Mouse (Mus musculus) hindbrain, postnatal 0 days (tissue): ENCODE measurements around the gene Fgfr2. TPM values are rescaled to one million over a fixed set of nuclear protein-coding genes. Genes with fewer than 3 reads are reported as not detected.
A peak's percentile ranks its signal among the peaks of the same experiment; 100 is the strongest.

Experiments used
- ATAC-seq: fragments of 200-750 bp; cut with Nextera tagmentation; 2 replicates; pipeline ENCODE4 v1.8.0; 2017; ENCODE audit warnings: mild to moderate bottlenecking, moderate TSS enrichment, moderate library complexity
- DNase-seq: peaks from one replicate; pipeline ENCODE4 v3.0.0-alpha.2; 2015; ENCODE audit warnings: low spot score
- H3K27ac ChIP-seq: fragments of 300-500 bp; sonication (generic); 2 replicates; pipeline ENCODE4 v1.5.1; 2014; ENCODE audit warnings: mild to moderate bottlenecking
- H3K27me3 ChIP-seq: fragments of 300-500 bp; sonication (generic); 2 replicates; pipeline ENCODE4 v1.6.1; 2014; ENCODE audit warnings: low read length, mixed read lengths; ENCODE audit not compliant: insufficient read depth
- H3K36me3 ChIP-seq: fragments of 300-500 bp; sonication (generic); 2 replicates; pipeline ENCODE4 v1.6.1; 2014; ENCODE audit warnings: low read length, mixed read lengths; ENCODE audit not compliant: insufficient read depth
- H3K4me1 ChIP-seq: fragments of 300-500 bp; sonication (generic); 2 replicates; pipeline ENCODE4 v1.6.1; 2014; ENCODE audit warnings: antibody characterized with exemption, low read length, mixed read lengths; ENCODE audit not compliant: insufficient read depth
- H3K4me2 ChIP-seq: fragments of 300-500 bp; sonication (generic); 2 replicates; pipeline ENCODE4 v1.6.1; 2014; ENCODE audit warnings: low read depth, mild to moderate bottlenecking, low read length, moderate library complexity, mixed read lengths
- H3K4me3 ChIP-seq: fragments of 300-500 bp; sonication (generic); 2 replicates; pipeline ENCODE4 v1.5.1; 2014; ENCODE audit warnings: low read length
- H3K9ac ChIP-seq: fragments of 300-500 bp; sonication (generic); replicated peaks from 2 replicates; pipeline ENCODE4 v1.6.1; 2014; ENCODE audit warnings: mild to moderate bottlenecking, low read length, moderate library complexity, mixed read lengths
- H3K9me3 ChIP-seq: fragments of 300-500 bp; sonication (generic); 2 replicates; pipeline ENCODE4 v1.6.1; 2016; ENCODE audit warnings: low read length, mixed read lengths
- CTCF ChIP-seq: IDR thresholded peaks from 2 replicates; pipeline ENCODE4 v1.5.1; 2016; ENCODE audit warnings: antibody characterized with exemption, control low read depth, low read depth
- WGBS: fragments of 180-500 bp; shearing (Covaris S2); extraction: QIAGEN DNeasy Blood & Tissue Kit; methylation state at CpG from one replicate; pipeline ENCODE4 v1.1.7; 2014; 5-methylcytosine and 5-hydroxymethylcytosine counted together
- polyA plus RNA-seq: library from polyadenylated mRNA; unstranded; fragments of >200 nt; fragmentation: Nextera tagmentation; extraction: Ambion mirVana; gene quantifications from 2 replicates; pipeline ENCODE4 v1.2.1, GENCODE M21; 2015
- total RNA-seq: library from RNA; depleted of rRNA; stranded (reverse); fragments of >200 nt; gene quantifications from 2 replicates; pipeline ENCODE4 v1.2.3, GENCODE M21; 2014

The Fgfr2 gene
- total and polyA plus RNA-seq, 2 experiments from 2014 or later = 17.3 to 49.0 TPM

- WGBS = 85% methylated on average over 5 of the region's 5 CpGs
- no peaks in the 10 kb centered on the region for H3K36me3 ChIP-seq
Measured at GRCm38 (mm10) chr7:131004071-131004470, 2119.1 kb downstream of the Fgfr2 start.

GRCm38 (mm10) chr7:131001976-131002726 lies 2121.0 kb downstream of the Fgfr2 start:
- 89% methylated on average over 12 of the region's 12 CpGs for WGBS
- no peaks in the 10 kb centered on the region for H3K27me3 ChIP-seq
- no peak overlapping the region for H3K4me3 ChIP-seq

More at GRCm38 (mm10) chr7:131004071-131004470, 2119.1 kb downstream of the Fgfr2 start:
- Histone ChIP-seq H3K4me2 (no peak overlapping the region), H3K9me3 (peaks cover 12% of the 10 kb centered on the region; the same call in 1 of the 2 replicates), H3K4me3 (no peak overlapping the region), H3K9ac (no peak overlapping the region), H3K27ac (no peak overlapping the region), H3K27me3 (no peaks in the 10 kb centered on the region), H3K4me1 (no peaks in the 10 kb centered on the region)
- no peak for ATAC-seq
- no peak for TF ChIP-seq CTCF
- no peak for DNase-seq

DNA sequence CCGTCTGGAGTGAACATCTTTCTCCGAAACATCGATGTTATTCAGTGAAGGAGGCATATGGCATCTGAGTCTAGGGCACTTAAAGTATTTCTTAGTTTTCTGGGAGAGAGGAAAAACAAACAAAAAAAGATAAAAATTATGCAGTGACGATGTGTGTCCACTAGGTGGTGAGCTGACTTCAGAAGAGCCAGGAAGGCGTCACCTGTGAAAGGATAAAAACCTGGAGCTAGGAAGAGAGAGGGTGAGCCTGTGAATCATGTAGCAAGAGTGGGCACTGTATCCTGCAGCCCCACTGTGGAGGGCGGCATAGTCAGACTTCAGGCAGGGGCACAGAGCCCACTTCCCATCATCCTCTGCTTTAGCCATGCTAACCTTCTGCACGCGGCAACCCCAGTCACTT lies 2129.2 kb downstream of the Fgfr2 start:
- TF ChIP-seq CTCF = peak; percentile 79
- H3K27me3 ChIP-seq = no peaks in the 10 kb centered on the region
- no peak for ATAC-seq
- H3K4me2 ChIP-seq = no peak overlapping the region
- H3K9me3 ChIP-seq = 0 out of 2 replicates have a peak, but pooled peaks cover 3% of the 10 kb centered on the region
- H3K4me1 ChIP-seq = no peaks in the 10 kb centered on the region
- no peak overlapping the region for H3K27ac ChIP-seq
- no peaks in the 10 kb centered on the region for H3K36me3 ChIP-seq
- H3K4me3 ChIP-seq = no peak overlapping the region
- H3K9ac ChIP-seq = no peak overlapping the region
- 50% methylated on average over 8 of the region's 8 CpGs for WGBS
- DNase-seq = peak; percentile 67

More at GRCm38 (mm10) chr7:131001976-131002726, 2121.0 kb downstream of the Fgfr2 start:
- no peak overlapping the region for H3K9ac ChIP-seq
- no peaks in the 10 kb centered on the region for H3K4me1 ChIP-seq
- H3K9me3 ChIP-seq = peaks cover 8% of the 10 kb centered on the region; the same call in 1 of the 2 replicates
- TF ChIP-seq CTCF = no peak
- H3K36me3 ChIP-seq = no peaks in the 10 kb centered on the region
- no peak for DNase-seq
- no peak for ATAC-seq
- H3K4me2 ChIP-seq = no peak overlapping the region
- no peak overlapping the region for H3K27ac ChIP-seq

DNA sequence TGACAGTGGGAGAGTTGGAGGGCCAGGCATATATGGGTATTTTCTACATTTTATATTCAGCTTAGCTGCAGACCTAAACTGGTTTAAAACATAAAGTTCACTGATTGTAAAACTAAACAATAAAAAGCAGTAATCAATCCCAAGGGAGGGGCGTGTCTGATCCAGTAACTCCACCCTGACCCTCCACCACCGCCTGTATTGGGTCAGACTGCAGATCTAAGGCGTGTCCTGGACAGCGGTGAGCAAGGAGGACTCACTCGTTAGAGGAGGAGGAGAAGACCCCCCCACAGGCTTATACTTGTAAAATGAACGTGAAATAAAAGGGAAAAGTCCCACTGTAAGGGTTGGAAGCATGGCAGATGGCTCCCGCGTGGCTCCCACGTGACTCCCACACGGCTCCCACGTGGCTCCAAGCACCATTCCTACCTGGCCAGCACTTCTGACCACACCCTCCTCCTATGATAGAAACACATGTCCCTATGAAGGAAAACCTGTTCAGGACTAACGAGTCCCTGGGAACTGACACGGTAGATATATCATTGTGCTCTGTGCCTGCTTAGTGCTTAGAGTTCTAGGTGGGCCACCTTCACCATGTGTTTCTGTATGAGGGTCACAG lies 2131.9 kb downstream of the Fgfr2 start:
- H3K4me3 ChIP-seq = no peak overlapping the region
- ATAC-seq (no peak), DNase-seq (no peak)
- H3K4me2 ChIP-seq = no peak overlapping the region
- H3K9me3 ChIP-seq = 0 out of 2 replicates have a peak, but pooled peaks cover 3% of the 10 kb centered on the region
- H3K9ac ChIP-seq = no peak overlapping the region
- H3K27me3 ChIP-seq = no peaks in the 10 kb centered on the region
- H3K36me3 ChIP-seq = no peaks in the 10 kb centered on the region
- H3K4me1 ChIP-seq = no peaks in the 10 kb centered on the region
- no peak for TF ChIP-seq CTCF
- 89% methylated on average over 13 of the region's 13 CpGs for WGBS
- H3K27ac ChIP-seq = no peak overlapping the region

GRCm38 (mm10) chr7:130989371-130989770 lies 2133.8 kb downstream of the Fgfr2 start:
- DNase-seq = no peak

DNA sequence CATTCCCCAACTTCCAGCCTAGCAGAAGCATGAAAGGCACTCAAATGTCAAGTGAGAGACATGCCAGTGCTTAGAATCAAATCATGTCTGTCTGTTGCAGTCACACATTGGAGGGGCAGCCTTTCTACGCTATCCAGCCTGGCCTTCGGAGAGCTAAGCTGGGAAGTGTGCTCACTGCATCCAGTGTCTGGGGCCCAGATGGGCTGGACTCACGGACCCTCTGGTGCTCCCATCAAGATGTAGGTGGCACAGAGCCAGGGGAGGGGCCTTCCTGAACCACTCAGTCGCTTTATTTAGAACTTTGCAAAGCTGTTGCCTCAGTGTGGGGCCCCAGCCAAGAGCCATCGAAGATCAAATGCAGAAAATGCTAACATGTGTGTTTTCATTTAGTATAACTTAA lies 2135.0 kb downstream of the Fgfr2 start:
- no peak overlapping the region for H3K4me2 ChIP-seq
- H3K27ac ChIP-seq = no peak overlapping the region
- no peak overlapping the region for H3K4me3 ChIP-seq
- no peak for TF ChIP-seq CTCF
- H3K9me3 ChIP-seq = no peaks in the 10 kb centered on the region
- H3K4me1 ChIP-seq = no peaks in the 10 kb centered on the region
- no peaks in the 10 kb centered on the region for H3K27me3 ChIP-seq
- WGBS = 58% methylated on average over 5 of the region's 5 CpGs
- H3K9ac ChIP-seq = no peak overlapping the region
- ATAC-seq (no peak), DNase-seq (no peak)
- H3K36me3 ChIP-seq = no peaks in the 10 kb centered on the region

More at GRCm38 (mm10) chr7:130989371-130989770, 2133.8 kb downstream of the Fgfr2 start:
- no peaks in the 10 kb centered on the region for H3K36me3 ChIP-seq
- H3K27me3 ChIP-seq = no peaks in the 10 kb centered on the region
- no peak overlapping the region for H3K27ac ChIP-seq
- WGBS = 53% methylated on average over 3 of the region's 3 CpGs
- no peaks in the 10 kb centered on the region for H3K9me3 ChIP-seq
- no peak for ATAC-seq
- TF ChIP-seq CTCF = no peak
- no peak overlapping the region for H3K9ac ChIP-seq
- H3K4me2 ChIP-seq = no peak overlapping the region
- no peak overlapping the region for H3K4me3 ChIP-seq
- H3K4me1 ChIP-seq = no peaks in the 10 kb centered on the region
